Mouse (Mus musculus): ENCODE results near the gene Kcnk15.

- no peak for TF ChIP-seq EP300 (optimal IDR thresholded peaks at IDR 0.05)
- no peak for TF ChIP-seq CTCF (IDR thresholded peaks at IDR 0.05; ENCODE audit: low read depth)
Observed at GRCm38 (mm10) chr2:163875484-163875883, 22.0 kb downstream of the Kcnk15 start.

Data from stomach, postnatal 0 days (tissue).